Mouse (Mus musculus) spleen, adult 2 months (tissue): ENCODE data around the gene Adi1.

Experiments used
- CTCF ChIP-seq: fragments of 200-500 bp; IDR thresholded peaks from 2 replicates; pipeline ENCODE4 v1.5.1; 2011; ENCODE audit warnings: mild to moderate bottlenecking, inconsistent platforms; ENCODE audit not compliant: insufficient read depth, insufficient read length, insufficient replicate concordance; ENCODE audit errors: extremely low read depth
- POLR2A ChIP-seq: fragments of 200-500 bp; IDR thresholded peaks from 2 replicates; pipeline ENCODE4 v1.6.1; 2011; ENCODE audit warnings: low read depth, low read length, inconsistent platforms

DNA sequence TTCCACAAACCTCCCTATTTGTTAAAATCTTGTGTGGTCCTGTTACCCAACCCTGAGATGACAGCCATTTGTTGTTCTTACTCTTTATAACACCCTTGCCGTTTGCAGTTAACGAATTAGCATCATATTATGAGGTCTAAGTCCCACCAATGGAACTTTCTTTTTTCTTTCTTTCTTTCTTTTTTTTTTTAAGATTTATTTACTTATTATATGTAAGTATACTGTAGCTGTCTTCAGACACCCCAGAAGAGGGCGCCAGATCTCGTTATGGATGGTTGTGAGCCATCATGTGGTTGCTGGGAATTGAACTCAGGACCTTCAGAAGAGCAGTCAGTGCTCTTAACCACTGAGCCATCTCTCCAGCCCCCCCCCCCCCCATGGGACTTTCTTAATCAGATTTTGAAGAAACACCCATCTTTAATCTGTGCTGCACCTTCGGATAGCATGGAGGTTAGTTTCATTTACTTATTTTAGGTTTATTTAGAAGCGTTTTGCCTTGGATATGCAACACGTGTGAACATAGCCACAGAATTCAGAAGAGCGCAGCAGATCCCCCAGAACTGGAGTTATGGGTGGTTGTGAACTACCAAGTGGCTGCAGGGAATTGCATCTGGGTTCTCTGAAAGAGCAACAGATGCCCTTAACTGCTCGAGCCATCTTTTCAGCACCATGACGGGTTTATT lies 852 bp upstream of the Adi1 start:
- TF ChIP-seq POLR2A (no peak), CTCF (no peak)
